Mouse (Mus musculus): ENCODE measurements around the gene Zscan29.
"Not testable (repeated sequence)": the region's sequence is repeated elsewhere in the genome, so short reads cannot be mapped to it uniquely, and the experiment has no call there.

Gene Zscan29

GRCm38 (mm10) chr2:121137371-121137770 lies 33.6 kb downstream of the Zscan29 start:
- DNase-seq (ENCODE audit: low spot score): no peak

- no peak for DNase-seq (ENCODE audit: low spot score)
Measured at GRCm38 (mm10) chr2:121132822-121133221, 38.1 kb downstream of the Zscan29 start.

- no peak for DNase-seq (ENCODE audit: low spot score)
Measured at GRCm38 (mm10) chr2:121128865-121129620, 41.9 kb downstream of the Zscan29 start.

- DNase-seq (ENCODE audit: low spot score): no peak
Measured at GRCm38 (mm10) chr2:121127536-121127935, 43.4 kb downstream of the Zscan29 start.

GRCm38 (mm10) chr2:121126302-121126701 lies 44.6 kb downstream of the Zscan29 start:
- DNase-seq (ENCODE audit: low spot score): not testable (repeated sequence)

- no peak for DNase-seq (ENCODE audit: low spot score)
Measured at GRCm38 (mm10) chr2:121119260-121119659, 51.7 kb downstream of the Zscan29 start.

- DNase-seq (ENCODE audit: low spot score): no peak
Measured at GRCm38 (mm10) chr2:121115418-121115817, 55.5 kb downstream of the Zscan29 start.

- no peak for DNase-seq (ENCODE audit: low spot score)
Measured at GRCm38 (mm10) chr2:121109695-121110094, 61.2 kb downstream of the Zscan29 start, which contains the start of gene Tgm7. Tgm7 (minus strand) TSS chr2:121109795.

Measured in ovary, postnatal 36 days (tissue).